Mouse (Mus musculus): ENCODE measurements around the gene Ercc2. TPM values are rescaled to one million over a fixed set of nuclear protein-coding genes. Genes with fewer than 3 reads are reported as not detected.

The Ercc2 gene
- polyA plus RNA-seq, 1 experiment, result 4.4 TPM

DNA sequence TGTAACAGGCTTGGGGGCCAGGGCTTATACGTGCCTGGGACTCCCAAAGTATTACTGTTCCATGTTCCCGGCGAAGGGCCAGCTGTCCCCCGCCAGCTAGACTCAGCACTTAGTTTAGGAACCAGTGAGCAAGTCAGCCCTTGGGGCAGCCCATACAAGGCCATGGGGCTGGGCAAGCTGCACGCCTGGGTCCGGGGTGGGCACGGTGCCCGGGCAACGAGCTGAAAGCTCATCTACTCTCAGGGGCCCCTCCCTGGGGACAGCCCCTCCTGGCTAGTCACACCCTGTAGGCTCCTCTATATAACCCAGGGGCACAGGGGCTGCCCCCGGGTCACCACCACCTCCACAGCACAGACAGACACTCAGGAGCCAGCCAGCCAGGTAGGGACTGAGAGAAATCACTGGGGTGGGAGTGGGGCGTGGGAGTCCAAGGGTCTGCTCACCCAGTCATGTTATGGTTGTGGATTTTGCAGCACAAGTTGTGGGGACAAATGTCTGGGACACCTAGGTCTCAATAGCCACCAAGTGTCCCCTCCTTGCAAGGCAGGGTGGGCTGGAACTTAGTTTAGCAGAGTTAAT lies 29.0 kb downstream of the Ercc2 start:
- H3K4me3 ChIP-seq (ENCODE audit: insufficient read depth, low read depth, low read length), result no peak overlapping the region
- no peaks in the 10 kb centered on the region for H3K4me1 ChIP-seq (ENCODE audit: control insufficient read depth, insufficient read depth, insufficient read length, low read length)
- H3K27ac ChIP-seq (replicated peaks; ENCODE audit: low read depth, low read length), result no peak overlapping the region

GRCm38 (mm10) chr7:19411783-19412182 lies 30.0 kb downstream of the Ercc2 start:
- Histone ChIP-seq H3K27ac (replicated peaks; ENCODE audit: low read depth, low read length) (no peak overlapping the region), H3K4me3 (ENCODE audit: insufficient read depth, low read depth, low read length) (no peak overlapping the region; the same call in 1 of the 2 replicates), H3K4me1 (ENCODE audit: control insufficient read depth, insufficient read depth, insufficient read length, low read length) (no peaks in the 10 kb centered on the region)

DNA sequence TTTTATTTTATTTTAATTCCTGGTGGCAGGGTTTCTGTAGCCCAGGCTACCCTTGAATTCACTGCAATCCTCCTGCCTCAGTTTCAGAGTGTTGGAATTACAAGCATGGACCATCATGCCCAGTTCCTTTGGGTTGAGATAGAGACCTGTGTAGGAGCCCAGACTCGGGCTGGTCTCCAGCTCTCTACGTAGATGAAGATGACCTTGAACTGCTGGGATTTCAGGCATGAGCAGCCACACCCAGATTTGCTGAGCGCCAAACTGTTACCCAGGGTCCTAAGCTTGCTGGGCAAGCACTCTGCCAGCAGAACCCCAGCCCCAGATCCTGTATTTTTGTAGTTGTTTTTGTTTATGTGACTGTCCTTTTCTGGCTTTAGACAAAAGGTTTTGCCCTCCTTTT lies 31.7 kb downstream of the Ercc2 start:
- no peak overlapping the region for H3K4me3 ChIP-seq (ENCODE audit: insufficient read depth, low read depth, low read length)

GRCm38 (mm10) chr7:19416590-19416989 lies 34.8 kb downstream of the Ercc2 start:
- Histone ChIP-seq H3K4me1 (ENCODE audit: control insufficient read depth, insufficient read depth, insufficient read length, low read length) (0 out of 2 replicates have a peak, but pooled peaks cover 3% of the 10 kb centered on the region), H3K27ac (replicated peaks; ENCODE audit: low read depth, low read length) (no peak overlapping the region), H3K4me3 (ENCODE audit: insufficient read depth, low read depth, low read length) (no peak overlapping the region)

More for the DNA sequence above, 31.7 kb downstream of the Ercc2 start:
- Histone ChIP-seq H3K4me1 (ENCODE audit: control insufficient read depth, insufficient read depth, insufficient read length, low read length) (no peaks in the 10 kb centered on the region), H3K27ac (replicated peaks; ENCODE audit: low read depth, low read length) (no peak overlapping the region)

- no peak overlapping the region for H3K27ac ChIP-seq (replicated peaks; ENCODE audit: low read depth, low read length)
- no peak overlapping the region for H3K4me3 ChIP-seq (ENCODE audit: insufficient read depth, low read depth, low read length)
- 0 out of 2 replicates have a peak, but pooled peaks cover 3% of the 10 kb centered on the region for H3K4me1 ChIP-seq (ENCODE audit: control insufficient read depth, insufficient read depth, insufficient read length, low read length)
These were observed 38.3 kb downstream of the Ercc2 start for GRCm38 (mm10) chr7:19420121-19420520.

- 0 out of 2 replicates have a peak, but pooled peaks cover 3% of the 10 kb centered on the region for H3K4me1 ChIP-seq (ENCODE audit: control insufficient read depth, insufficient read depth, insufficient read length, low read length)
- no peak overlapping the region for H3K27ac ChIP-seq (replicated peaks; ENCODE audit: low read depth, low read length)
- H3K4me3 ChIP-seq (ENCODE audit: insufficient read depth, low read depth, low read length), result peak overlapping the region; percentile 50
These were observed 39.2 kb downstream of the Ercc2 start for GRCm38 (mm10) chr7:19420821-19421636.

DNA sequence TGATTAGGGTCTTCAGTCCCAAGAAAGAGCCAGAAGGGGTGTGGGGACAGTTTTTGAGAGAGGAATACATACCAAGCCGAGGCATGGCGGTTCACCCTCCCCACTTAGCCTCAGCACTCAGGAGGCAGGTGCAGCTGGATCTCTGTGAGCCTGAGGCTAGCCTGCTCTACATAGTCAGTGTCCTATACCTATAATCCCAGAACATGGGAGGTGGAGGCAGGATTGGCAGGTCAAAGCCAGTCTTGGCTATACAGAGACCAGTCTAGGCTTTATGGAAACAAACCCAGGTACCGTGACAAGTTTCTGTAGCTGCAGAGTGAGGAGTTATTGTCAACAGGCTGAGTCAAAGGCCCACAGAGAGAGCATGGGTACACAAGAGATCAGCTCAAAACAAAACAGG lies 41.3 kb downstream of the Ercc2 start:
- H3K27ac ChIP-seq (replicated peaks; ENCODE audit: low read depth, low read length), result no peak overlapping the region
- no peak overlapping the region for H3K4me3 ChIP-seq (ENCODE audit: insufficient read depth, low read depth, low read length)

DNA sequence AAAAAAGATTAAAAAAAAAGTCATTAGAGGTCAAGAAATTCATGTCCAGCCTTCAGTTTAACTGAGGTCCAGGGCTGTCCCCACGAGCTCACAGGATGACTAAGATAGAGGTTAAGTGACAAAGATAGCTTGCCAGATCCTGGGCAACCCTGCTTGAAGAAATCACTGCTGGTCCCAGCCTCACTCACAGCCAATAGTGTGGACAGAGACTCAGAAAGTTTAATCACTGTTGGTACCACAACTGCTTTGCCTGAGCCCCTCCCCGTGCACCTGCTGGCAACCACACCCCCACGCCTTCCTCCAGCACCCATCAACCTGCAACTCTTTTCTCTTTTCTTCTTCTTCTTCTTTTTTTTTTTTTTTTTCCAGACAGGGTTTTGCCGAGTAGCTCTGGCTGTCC lies 42.2 kb downstream of the Ercc2 start:
- H3K4me3 ChIP-seq (ENCODE audit: insufficient read depth, low read depth, low read length), result no peak overlapping the region
- 0 out of 2 replicates have a peak, but pooled peaks cover 3% of the 10 kb centered on the region for H3K4me1 ChIP-seq (ENCODE audit: control insufficient read depth, insufficient read depth, insufficient read length, low read length)
- H3K27ac ChIP-seq (replicated peaks; ENCODE audit: low read depth, low read length), result no peak overlapping the region

More for the DNA sequence above, 41.3 kb downstream of the Ercc2 start:
- 0 out of 2 replicates have a peak, but pooled peaks cover 3% of the 10 kb centered on the region for H3K4me1 ChIP-seq (ENCODE audit: control insufficient read depth, insufficient read depth, insufficient read length, low read length)

DNA sequence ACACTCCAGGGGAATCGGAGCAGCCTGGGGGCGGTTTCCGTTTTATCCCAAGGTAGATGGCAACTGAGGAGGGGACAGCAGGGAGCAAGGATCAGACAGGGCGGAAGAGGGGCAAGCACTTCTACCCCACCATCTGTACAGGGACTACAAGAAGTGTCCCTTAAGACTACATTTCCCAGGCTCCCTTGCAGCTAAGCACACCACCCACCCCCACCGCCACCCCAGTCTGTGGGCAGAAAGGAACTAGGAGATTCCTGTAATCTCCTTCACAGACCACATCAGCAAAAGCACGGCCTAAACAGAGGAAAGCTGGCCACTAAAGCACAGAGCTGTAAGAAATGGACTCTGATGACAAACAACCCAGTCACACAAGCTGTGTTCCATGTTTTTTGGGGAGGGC lies 44.5 kb downstream of the Ercc2 start:
- H3K4me3 ChIP-seq (ENCODE audit: insufficient read depth, low read depth, low read length), result no peak overlapping the region
- H3K4me1 ChIP-seq (ENCODE audit: control insufficient read depth, insufficient read depth, insufficient read length, low read length), result no peaks in the 10 kb centered on the region
- H3K27ac ChIP-seq (replicated peaks; ENCODE audit: low read depth, low read length), result no peak overlapping the region

- H3K4me3 ChIP-seq (ENCODE audit: insufficient read depth, low read depth, low read length), result no peak overlapping the region
- H3K27ac ChIP-seq (replicated peaks; ENCODE audit: low read depth, low read length), result no peak overlapping the region
- H3K4me1 ChIP-seq (ENCODE audit: control insufficient read depth, insufficient read depth, insufficient read length, low read length), result no peaks in the 10 kb centered on the region
These were observed 45.1 kb downstream of the Ercc2 start for GRCm38 (mm10) chr7:19426888-19427287.

DNA sequence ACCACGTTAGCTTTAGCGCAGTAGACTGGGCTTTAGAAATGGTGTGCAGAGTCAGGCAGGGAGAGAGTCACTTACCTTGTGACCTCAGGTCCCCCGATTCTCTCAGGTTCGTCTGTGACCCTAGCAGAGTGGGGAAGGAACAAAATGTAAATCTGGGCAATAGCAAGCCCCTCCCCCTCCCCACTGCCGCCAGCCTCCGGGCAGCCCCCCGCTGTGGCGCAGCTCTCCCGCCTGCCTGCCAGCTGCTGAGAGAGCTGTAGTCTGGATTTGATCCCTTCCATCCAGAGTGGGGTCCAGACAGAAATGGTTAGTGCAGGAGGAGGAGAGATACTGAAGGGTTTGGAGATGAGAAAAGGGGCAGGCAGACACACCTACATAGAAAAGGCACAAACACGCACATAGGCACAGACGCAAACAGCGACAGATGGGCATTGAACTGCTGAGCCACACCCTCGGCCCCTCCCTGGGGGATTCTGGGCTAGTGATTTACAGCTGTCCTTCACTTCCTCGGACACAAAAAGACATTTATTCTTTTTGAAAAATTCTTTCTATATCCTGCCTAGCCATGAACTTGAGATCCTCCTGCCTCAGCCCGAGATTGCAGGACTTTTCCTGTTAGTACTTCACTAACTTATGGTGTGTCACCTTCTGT lies 46.3 kb downstream of the Ercc2 start:
- no peaks in the 10 kb centered on the region for H3K4me1 ChIP-seq (ENCODE audit: control insufficient read depth, insufficient read depth, insufficient read length, low read length)
- H3K27ac ChIP-seq (replicated peaks; ENCODE audit: low read depth, low read length), result no peak overlapping the region
- H3K4me3 ChIP-seq (ENCODE audit: insufficient read depth, low read depth, low read length), result no peak overlapping the region

- H3K4me1 ChIP-seq (ENCODE audit: control insufficient read depth, insufficient read depth, insufficient read length, low read length), result no peaks in the 10 kb centered on the region
- H3K4me3 ChIP-seq (ENCODE audit: insufficient read depth, low read depth, low read length), result no peak overlapping the region
These were observed 47.9 kb downstream of the Ercc2 start for GRCm38 (mm10) chr7:19429726-19430125.

GRCm38 (mm10) chr7:19430402-19430801 lies 48.6 kb downstream of the Ercc2 start:
- H3K27ac ChIP-seq (replicated peaks; ENCODE audit: low read depth, low read length), result no peak overlapping the region

More at GRCm38 (mm10) chr7:19429726-19430125, 47.9 kb downstream of the Ercc2 start:
- no peak overlapping the region for H3K27ac ChIP-seq (replicated peaks; ENCODE audit: low read depth, low read length)

GRCm38 (mm10) chr7:19432475-19432874 lies 50.7 kb downstream of the Ercc2 start:
- Histone ChIP-seq H3K4me1 (ENCODE audit: control insufficient read depth, insufficient read depth, insufficient read length, low read length) (no peaks in the 10 kb centered on the region), H3K27ac (replicated peaks; ENCODE audit: low read depth, low read length) (no peak overlapping the region), H3K4me3 (ENCODE audit: insufficient read depth, low read depth, low read length) (no peak overlapping the region)

More at GRCm38 (mm10) chr7:19430402-19430801, 48.6 kb downstream of the Ercc2 start:
- H3K4me1 ChIP-seq (ENCODE audit: control insufficient read depth, insufficient read depth, insufficient read length, low read length), result no peaks in the 10 kb centered on the region
- H3K4me3 ChIP-seq (ENCODE audit: insufficient read depth, low read depth, low read length), result no peak overlapping the region

DNA sequence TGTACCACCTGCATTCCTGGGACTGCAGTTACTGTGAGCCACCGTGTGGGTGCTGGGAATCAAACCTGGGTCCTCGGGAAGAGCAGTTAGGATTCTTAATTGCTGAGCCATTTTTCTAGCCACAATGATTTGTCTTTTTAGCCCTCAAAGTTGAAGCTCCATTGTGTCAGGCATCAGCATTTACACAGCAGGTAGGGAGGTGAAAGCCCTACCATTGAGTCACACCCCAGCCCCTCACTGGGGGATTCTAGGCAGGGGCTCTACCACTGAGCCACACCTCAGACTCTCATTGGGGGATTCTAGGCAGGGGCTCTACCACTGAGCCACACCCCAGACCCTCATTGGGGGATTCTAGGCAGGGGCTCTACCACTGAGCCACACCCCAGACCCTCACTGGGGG lies 54.5 kb downstream of the Ercc2 start:
- Histone ChIP-seq H3K4me1 (ENCODE audit: control insufficient read depth, insufficient read depth, insufficient read length, low read length) (no peaks in the 10 kb centered on the region), H3K27ac (replicated peaks; ENCODE audit: low read depth, low read length) (no peak overlapping the region), H3K4me3 (ENCODE audit: insufficient read depth, low read depth, low read length) (no peak overlapping the region)

Measured in brown adipose tissue, adult 24 weeks (tissue).